Mouse (Mus musculus): ENCODE results near the gene Zscan10. TPM values are rescaled to one million over a fixed set of nuclear protein-coding genes. Genes with fewer than 3 reads are reported as not detected.
"Not testable (repeated sequence)": the region's sequence is repeated elsewhere in the genome, so short reads cannot be mapped to it uniquely, and the experiment has no call there.

Gene Zscan10
- total RNA-seq, 2 experiments from 2014 or later = not detected

DNA sequence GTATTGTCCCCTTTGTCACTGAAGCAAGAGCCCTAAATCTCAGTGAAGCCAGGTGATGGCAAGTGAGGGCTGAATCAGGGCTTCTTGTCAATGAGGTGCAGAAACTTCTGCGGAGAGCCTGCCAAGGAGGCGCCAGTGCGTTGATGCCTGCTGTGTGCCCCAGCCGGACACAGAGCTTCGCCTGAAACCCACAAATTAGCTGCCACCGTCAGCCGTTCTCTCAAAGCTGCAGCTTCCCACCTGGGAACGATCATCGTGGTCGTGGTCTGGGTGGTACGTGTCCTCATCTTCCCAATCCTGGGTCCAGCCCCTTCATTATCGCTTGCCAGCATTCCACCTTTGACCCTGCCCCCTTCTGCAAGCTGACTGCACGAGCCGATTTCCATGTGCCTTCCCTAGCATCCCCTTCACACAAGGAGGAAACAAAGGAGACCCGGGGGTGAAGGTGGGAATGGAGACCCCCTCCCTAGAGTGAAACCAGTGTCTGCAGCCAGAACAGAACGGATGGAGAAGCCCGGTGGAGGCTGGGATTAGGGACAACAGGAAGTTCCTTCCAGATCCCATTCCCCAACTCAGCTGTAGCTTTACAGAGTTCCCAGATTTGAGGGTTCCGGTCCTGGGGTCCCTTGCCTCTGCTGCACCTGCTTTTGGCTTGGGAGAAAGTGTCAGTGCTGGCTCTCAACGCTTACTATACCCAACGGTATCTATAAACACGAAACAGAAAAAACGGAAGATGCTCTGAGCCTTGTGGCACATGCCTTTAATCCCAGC is 14.8 kb upstream of the Zscan10 start:
- peak in 1 of 2 experiments; percentile 31 for DNase-seq
- intact Hi-C loops (cut with DNase I) = no loop called here

DNA sequence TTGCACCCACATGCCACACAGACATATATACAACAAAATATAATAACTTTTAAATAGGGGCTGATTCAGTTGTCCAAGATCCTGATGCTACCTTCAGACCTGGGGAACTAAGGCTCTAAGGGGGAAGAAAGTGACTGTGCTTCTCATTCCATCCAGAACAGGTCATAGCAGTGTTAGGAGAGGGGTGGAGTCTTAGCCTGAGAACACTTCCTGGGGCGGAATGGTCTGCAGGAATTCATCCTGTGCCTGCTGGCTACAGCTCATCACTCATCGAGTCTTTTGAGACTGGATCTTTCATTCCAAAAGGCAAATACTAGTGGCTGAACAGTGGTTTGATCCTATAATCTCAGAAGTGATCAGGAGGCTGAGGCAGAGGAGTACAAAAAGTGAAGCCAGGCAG is 13.4 kb upstream of the Zscan10 start:
- no peak for DNase-seq
- intact Hi-C loops (cut with DNase I) = no loop called here

DNA sequence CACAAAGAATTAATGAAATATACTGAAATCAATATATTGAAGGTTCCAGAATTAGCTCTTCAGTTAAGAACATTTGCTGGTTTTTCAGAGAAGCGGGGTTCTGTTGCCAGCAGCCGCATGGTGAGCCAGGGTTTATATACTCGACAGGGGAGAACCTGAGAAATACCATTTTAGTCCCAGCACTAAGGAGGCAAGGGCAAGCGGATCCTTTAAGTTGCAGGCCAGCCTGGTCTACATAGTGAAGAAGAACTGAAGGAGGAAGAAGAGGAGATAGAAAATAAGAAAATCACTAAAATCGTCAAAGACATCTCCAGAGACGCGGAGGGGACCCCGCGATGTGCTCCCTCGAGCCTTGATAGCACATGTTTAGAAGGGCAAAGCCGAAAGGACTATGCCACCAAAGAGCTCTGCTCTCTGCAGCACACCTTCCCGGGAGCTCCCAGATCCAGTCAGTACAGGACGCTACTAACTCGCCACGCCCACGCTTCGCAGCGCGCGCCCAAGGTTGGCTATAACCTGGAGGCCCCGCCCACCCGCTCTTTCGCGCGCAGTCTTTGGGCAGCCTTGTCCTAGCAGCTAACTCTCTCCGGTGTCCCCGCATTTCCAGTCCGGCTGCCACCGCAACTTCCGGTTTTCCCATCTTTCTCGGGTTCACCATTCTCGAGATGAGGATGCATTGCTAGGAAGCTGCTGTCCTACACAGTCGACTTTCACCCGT is 8.3 kb upstream of the Zscan10 start:
- peak; percentile 88 for DNase-seq

DNA sequence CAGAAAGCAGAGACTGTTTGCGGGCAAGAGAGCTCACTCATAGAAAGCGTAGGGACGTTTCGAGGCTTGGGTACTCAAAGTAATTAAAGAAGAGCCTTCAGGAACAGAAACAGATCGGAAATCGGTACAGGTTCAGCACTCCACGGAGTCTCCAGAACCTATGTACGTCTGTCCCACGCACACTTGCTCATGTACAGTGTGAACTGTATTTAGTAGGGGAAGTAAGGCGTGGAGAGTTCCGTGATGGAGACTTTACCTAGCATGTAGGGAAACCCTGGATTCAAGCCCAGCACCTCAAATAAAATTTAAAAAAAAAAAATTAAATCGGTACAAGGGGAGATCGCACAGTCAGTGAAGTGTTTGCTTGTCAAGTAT is 7.7 kb upstream of the Zscan10 start:
- intact Hi-C loops (cut with DNase I) = no loop called here

More for the DNA sequence above, 8.3 kb upstream of the Zscan10 start:
- intact Hi-C loops (cut with DNase I) = no loop called here

GRCm38 (mm10) chr17:23595139-23595538 is 5.5 kb upstream of the Zscan10 start:
- intact Hi-C loops (cut with DNase I); DNase-seq: not testable (repeated sequence)

More for the DNA sequence above, 7.7 kb upstream of the Zscan10 start:
- DNase-seq = no peak

DNA sequence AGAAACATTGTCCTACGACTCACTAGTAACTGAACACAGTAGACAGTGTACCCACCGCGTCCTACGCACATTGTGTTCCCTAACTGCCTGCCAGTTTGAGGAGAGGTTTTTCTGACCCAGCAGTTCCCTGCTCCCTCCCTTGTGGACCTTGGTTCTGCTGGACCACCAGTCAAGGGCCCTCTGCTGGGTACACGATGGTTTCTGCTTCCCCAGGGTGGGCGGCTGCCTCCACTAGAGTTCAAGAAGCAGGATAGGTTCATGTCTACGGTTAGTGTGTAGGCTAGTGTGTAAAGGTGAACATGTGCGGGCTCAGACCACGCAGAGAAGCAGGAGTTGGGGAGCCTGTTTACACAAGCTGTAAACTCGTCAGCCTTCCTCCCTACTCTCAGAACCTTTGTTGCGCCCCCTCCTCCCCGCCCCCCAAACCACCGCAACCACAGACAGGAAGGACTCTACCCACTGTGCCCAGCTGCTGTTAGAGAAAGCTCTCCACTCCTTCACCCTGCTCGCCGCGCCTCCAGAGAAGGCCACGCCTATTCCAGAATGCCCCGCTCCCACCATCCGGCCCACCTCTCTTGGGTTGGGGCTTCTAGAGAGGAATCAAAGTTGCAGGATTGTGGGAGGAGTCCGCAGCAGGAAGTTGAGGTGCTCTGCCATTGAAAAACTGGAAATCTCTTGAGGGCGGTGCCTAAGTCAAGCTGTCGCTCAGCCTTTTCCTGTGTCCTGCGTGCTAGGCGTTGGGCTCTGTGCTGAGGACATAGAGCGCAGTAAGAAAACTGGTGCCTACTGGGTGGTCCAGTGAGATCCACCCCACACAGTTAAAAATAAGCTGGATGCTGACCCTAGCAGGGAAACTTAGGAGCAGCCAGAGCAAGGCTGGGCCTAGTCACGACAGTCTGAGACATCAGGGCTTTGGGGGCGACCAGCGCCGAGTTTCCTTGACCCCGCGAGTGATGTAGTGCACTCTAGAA is 1.8 kb upstream of the Zscan10 start, which contains the start of gene Zfp13:
TSS of gene Zfp13 (minus strand) at position 906 of the 971 bp plus-strand sequence.
- intact Hi-C loops (cut with DNase I) = no loop called here
- peak; percentile 68 to 75 for DNase-seq

GRCm38 (mm10) chr17:23599605-23600063 is 1.0 kb upstream of the Zscan10 start:
- intact Hi-C loops (cut with DNase I) = no loop called here
- DNase-seq = no peak

DNA sequence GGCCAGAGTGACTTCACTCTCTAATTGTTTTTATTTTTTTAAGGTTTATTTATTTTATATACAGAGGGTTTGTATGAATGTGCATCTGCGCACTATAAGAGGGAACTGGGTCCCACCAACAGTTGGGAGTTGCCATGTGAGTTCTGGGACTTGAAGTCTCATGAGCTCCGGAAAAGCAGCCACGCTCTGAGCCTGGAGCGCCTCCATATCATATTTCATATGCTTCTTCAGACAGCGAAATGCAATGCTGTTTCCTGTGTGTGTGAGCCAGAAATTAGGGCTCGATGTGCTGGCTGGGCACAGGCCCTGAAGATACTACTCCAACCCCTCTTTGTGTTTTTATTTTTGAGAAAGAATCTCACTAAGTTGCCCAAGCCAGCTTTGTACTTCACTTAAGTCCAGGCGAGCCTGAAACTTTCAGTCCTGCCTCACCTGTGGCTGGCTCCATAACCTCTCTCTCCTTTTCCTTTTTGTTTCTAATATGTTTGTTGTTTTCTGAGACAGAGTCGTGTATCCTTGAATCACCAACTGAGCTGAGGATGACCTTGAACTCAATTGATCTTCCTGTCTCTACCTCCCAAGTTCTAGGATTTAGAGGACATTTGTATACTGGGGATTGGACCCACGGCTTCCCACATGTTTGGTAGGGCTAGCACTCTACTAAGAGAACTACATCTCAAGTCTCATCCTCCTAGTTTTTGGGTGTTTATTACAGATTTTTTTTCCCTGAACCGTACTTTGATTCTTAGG is 1.4 kb downstream of the Zscan10 start:
- no peak for DNase-seq
- intact Hi-C loops (cut with DNase I) = no loop called here

GRCm38 (mm10) chr17:23603077-23603476 is 2.4 kb downstream of the Zscan10 start:
- no peak for DNase-seq
- intact Hi-C loops (cut with DNase I) = no loop called here

DNA sequence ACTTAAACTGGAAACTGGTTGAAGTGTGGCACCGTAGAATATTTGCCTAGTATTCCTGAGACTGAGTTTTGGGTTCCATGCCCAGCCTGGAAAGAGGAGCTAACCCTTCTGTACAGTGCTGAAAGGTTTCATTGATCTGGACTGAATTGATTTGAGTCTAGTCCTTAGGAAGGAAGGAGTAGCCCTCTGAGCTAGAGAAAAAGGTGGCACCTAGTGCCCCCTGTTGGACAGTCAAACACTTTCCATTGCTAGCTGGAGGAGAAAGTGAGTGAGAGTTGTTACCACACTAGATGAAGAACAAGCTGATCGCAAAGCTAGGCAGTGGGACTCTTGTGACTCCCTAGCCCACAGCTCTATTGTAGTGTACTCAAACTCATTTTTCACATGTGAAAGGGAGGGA is 2.9 kb downstream of the Zscan10 start:
- intact Hi-C loops (cut with DNase I) = no loop called here
- no peak for DNase-seq

DNA sequence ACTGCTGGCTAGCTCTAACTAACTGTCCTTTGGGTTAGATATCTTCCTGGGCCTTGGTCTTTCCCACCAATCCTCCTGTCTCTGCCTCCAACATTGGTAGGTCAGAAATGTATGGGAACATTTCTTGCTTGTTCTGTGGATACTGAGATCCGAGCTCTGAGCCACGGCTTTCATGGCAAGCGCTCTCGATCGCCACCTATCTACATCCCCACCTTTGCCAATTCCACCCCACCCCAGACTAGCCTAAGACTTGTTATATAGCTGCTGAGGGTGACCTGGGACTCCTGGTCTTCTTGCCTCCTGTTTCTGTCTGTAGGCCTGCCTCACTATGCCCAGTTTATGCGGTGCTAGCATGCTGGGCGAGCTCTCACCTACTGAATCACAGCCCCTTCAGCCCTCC is 3.7 kb downstream of the Zscan10 start:
- no peak for DNase-seq
- intact Hi-C loops (cut with DNase I) = no loop called here

- intact Hi-C loops (cut with DNase I) = no loop called here
- DNase-seq = no peak
Observed at GRCm38 (mm10) chr17:23605220-23605619, 4.6 kb downstream of the Zscan10 start.

DNA sequence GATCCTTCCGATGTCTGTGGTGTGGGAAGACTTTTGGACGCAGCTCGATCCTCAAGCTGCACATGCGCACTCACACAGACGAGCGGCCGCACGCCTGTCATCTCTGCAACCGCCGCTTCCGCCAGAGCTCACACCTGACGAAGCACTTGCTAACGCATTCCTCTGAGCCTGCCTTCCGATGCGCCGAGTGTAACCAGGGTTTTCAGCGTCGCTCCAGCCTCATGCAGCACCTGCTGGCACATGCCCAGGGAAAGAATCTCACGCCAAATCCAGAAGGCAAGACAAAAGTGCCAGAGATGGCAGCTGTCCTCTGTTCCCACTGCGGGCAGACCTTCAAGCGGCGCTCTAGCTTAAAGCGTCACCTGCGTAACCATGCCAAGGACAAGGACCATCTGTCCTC is 9.0 kb downstream of the Zscan10 start:
- intact Hi-C loops (cut with DNase I) = loop anchor here (5.0 kb wide), 1 partner anchor 37 kb away; no protein-coding TSS in a partner anchor
- no peak for DNase-seq

GRCm38 (mm10) chr17:23610361-23610800 is 9.7 kb downstream of the Zscan10 start:
- DNase-seq = peak; percentile 25 to 29
- intact Hi-C loops (cut with DNase I) = loop anchor here (5.0 kb wide), 1 partner anchor 38 kb away; no protein-coding TSS in a partner anchor

DNA sequence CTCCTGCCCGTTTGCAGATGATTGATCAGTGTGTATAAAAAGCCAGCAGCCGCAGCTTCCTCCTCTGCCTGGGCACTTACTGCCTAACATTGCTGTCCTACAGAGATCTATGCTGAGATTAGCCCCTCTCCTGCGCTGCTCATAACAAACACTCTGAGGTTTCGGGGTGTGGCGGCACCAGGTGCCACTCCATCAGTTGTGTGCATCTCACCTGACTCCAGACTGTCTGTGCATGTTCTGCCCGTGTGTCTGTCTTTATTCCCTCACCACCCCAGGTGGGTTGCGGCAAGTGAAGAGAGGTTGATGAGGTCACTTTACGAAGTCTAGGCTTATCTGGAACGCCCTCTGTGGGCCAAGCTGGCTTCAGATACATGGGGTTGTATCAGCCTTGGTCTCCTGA is 16.4 kb downstream of the Zscan10 start:
- DNase-seq = no peak
- intact Hi-C loops (cut with DNase I) = no loop called here

DNA sequence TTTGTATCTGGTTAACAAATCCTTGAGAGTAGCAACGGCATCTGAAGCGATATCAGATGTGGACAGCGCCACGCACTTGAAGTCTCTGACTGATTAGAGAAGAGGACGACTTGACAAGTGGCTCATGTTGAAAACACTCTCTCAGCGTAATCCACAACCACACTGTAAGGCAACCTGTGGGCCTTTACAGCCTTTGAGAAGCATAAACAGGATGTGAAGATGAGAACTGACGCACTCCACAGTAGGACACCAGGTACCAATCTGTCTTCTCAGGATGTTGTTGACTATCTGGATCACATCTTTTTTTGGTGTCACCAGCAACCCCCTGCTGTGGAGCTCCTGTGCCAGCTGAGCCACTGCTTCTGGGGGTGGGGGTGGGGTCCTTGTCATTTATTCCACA is 19.7 kb downstream of the Zscan10 start:
- no peak for DNase-seq
- intact Hi-C loops (cut with DNase I) = no loop called here

DNA sequence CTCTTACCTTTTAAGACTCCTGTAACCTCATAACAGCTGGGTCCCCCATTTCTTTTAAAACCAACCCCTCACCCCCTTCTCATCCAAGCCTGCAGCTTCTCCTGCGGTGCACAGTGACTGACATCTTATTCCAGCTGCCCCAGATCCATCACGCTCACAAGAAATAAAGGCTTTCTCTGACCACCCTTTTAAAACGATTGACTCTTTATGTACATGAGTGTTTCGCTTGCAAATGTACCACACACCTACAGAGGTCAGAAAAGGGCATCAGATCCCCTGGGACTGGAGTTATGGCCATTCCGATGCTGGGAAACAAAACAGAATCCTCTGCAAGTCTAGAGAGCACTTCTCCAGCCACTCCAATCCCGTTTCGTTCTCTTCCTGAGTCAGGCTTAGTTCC is 27.2 kb downstream of the Zscan10 start:
- intact Hi-C loops (cut with DNase I) = no loop called here
- DNase-seq = no peak

GRCm38 (mm10) chr17:23630195-23631020 is 29.8 kb downstream of the Zscan10 start:
- peak; percentile 66 to 74 for DNase-seq
- intact Hi-C loops (cut with DNase I) = loop anchor here (5.0 kb wide), 1 partner anchor 58 kb away; no protein-coding TSS in a partner anchor

- intact Hi-C loops (cut with DNase I) = loop anchor here (5.0 kb wide), 1 partner anchor 59 kb away; no protein-coding TSS in a partner anchor
- DNase-seq = no peak
Observed at GRCm38 (mm10) chr17:23631241-23631640, 30.6 kb downstream of the Zscan10 start.

Data from gastrocnemius, postnatal 36 days (tissue).